Mouse (Mus musculus): ENCODE data around the gene Ccnl1.

Gene Ccnl1

GRCm38 (mm10) chr3:65958102-65958839, at the start of gene Ccnl1:
TSS of gene Ccnl1 (minus strand) at chr3:65958249.
- peak; percentile 88 for DNase-seq (ENCODE audit: low read depth, low spot score)

GRCm38 (mm10) chr3:66004989-66005388, 46.9 kb upstream of the Ccnl1 start:
- no peak for DNase-seq (ENCODE audit: low read depth, low spot score)

- DNase-seq (ENCODE audit: low read depth, low spot score): no peak
Measured at GRCm38 (mm10) chr3:66004220-66004951, 46.3 kb upstream of the Ccnl1 start.

- DNase-seq (ENCODE audit: low read depth, low spot score): no peak
Measured at GRCm38 (mm10) chr3:66000400-66000799, 42.4 kb upstream of the Ccnl1 start.

- no peak for DNase-seq (ENCODE audit: low read depth, low spot score)
Measured at GRCm38 (mm10) chr3:65997360-65998008, 39.4 kb upstream of the Ccnl1 start.

- DNase-seq (ENCODE audit: low read depth, low spot score): no peak
Measured at GRCm38 (mm10) chr3:65992395-65993340, 34.6 kb upstream of the Ccnl1 start.

GRCm38 (mm10) chr3:65990957-65991646, 33.1 kb upstream of the Ccnl1 start:
- DNase-seq (ENCODE audit: low read depth, low spot score): no peak

GRCm38 (mm10) chr3:65990524-65990923, 32.5 kb upstream of the Ccnl1 start:
- DNase-seq (ENCODE audit: low read depth, low spot score): no peak

- DNase-seq (ENCODE audit: low read depth, low spot score): no peak
Measured at GRCm38 (mm10) chr3:65988711-65989495, 30.9 kb upstream of the Ccnl1 start.

- no peak for DNase-seq (ENCODE audit: low read depth, low spot score)
Measured at GRCm38 (mm10) chr3:65976296-65976695, 18.2 kb upstream of the Ccnl1 start.

GRCm38 (mm10) chr3:65975317-65975716, 17.3 kb upstream of the Ccnl1 start:
- no peak for DNase-seq (ENCODE audit: low read depth, low spot score)

GRCm38 (mm10) chr3:65974232-65975058, 16.4 kb upstream of the Ccnl1 start:
- DNase-seq (ENCODE audit: low read depth, low spot score): peak; percentile 95

GRCm38 (mm10) chr3:65973501-65974231, 15.6 kb upstream of the Ccnl1 start:
- no peak for DNase-seq (ENCODE audit: low read depth, low spot score)

- DNase-seq (ENCODE audit: low read depth, low spot score): no peak
Measured at GRCm38 (mm10) chr3:65969196-65969595, 11.1 kb upstream of the Ccnl1 start.

GRCm38 (mm10) chr3:65966360-65966759, 8.3 kb upstream of the Ccnl1 start:
- no peak for DNase-seq (ENCODE audit: low read depth, low spot score)

- no peak for DNase-seq (ENCODE audit: low read depth, low spot score)
Measured at GRCm38 (mm10) chr3:65962270-65962930, 4.4 kb upstream of the Ccnl1 start.

GRCm38 (mm10) chr3:65960291-65960945, 2.4 kb upstream of the Ccnl1 start:
- no peak for DNase-seq (ENCODE audit: low read depth, low spot score)
